Mouse (Mus musculus) kidney, embryonic 14.5 days (tissue): ENCODE results near the gene Myo1d. TPM values are rescaled to one million over a fixed set of nuclear protein-coding genes. Genes with fewer than 3 reads are reported as not detected.

Experiments
- ATAC-seq: fragments of 200-750 bp; cut with Nextera tagmentation; 2 replicates; pipeline ENCODE4 v1.8.0; 2017; ENCODE audit warnings: moderate number of reproducible peaks, mild to moderate bottlenecking, moderate TSS enrichment, moderate library complexity; ENCODE audit not compliant: low FRiP score, low TSS enrichment
- H3K27ac ChIP-seq: fragments of 300-500 bp; sonication (generic); 2 replicates; pipeline ENCODE4 v1.5.1; 2014; ENCODE audit warnings: low read depth, mild to moderate bottlenecking, low read length, moderate library complexity, mixed read lengths
- H3K27me3 ChIP-seq: fragments of 300-500 bp; sonication (generic); 2 replicates; pipeline ENCODE4 v1.6.1; 2014; ENCODE audit warnings: mild to moderate bottlenecking, low read length; ENCODE audit not compliant: control insufficient read depth, insufficient read depth
- H3K36me3 ChIP-seq: fragments of 300-500 bp; sonication (generic); 2 replicates; pipeline ENCODE4 v1.6.1; 2014; ENCODE audit warnings: low read length, mixed read lengths; ENCODE audit not compliant: control insufficient read depth, insufficient read depth
- H3K4me1 ChIP-seq: fragments of 300-500 bp; sonication (generic); 2 replicates; pipeline ENCODE4 v1.6.1; 2014; ENCODE audit warnings: low read length, mixed read lengths; ENCODE audit not compliant: control insufficient read depth, insufficient read depth
- H3K4me2 ChIP-seq: fragments of 300-500 bp; sonication (generic); replicated peaks from 2 replicates; pipeline ENCODE4 v1.6.1; 2014; ENCODE audit warnings: low read depth, mild to moderate bottlenecking, low read length
- H3K4me3 ChIP-seq: fragments of 300-500 bp; sonication (generic); 2 replicates; pipeline ENCODE4 v1.5.1; 2014; ENCODE audit warnings: mild to moderate bottlenecking, low read length
- H3K9ac ChIP-seq: fragments of 300-500 bp; sonication (generic); 2 replicates; pipeline ENCODE4 v1.6.1; 2014; ENCODE audit warnings: low read depth, mild to moderate bottlenecking, low read length, moderate library complexity
- H3K9me3 ChIP-seq: fragments of 300-500 bp; sonication (generic); 2 replicates; pipeline ENCODE4 v1.6.1; 2016; ENCODE audit warnings: low read length; ENCODE audit not compliant: control insufficient read depth
- WGBS: fragments of 180-500 bp; shearing (Covaris S2); extraction: QIAGEN DNeasy Blood & Tissue Kit; methylation state at CpG from one replicate; pipeline ENCODE4 v1.1.7; 2014; 5-methylcytosine and 5-hydroxymethylcytosine counted together
- polyA plus RNA-seq: library from polyadenylated mRNA; unstranded; fragments of >200 nt; fragmentation: Nextera tagmentation; extraction: Ambion mirVana; gene quantifications from 2 replicates; pipeline ENCODE4 v1.2.1, GENCODE M21; 2014

The Myo1d gene
- polyA plus RNA-seq, 1 experiment from 2014 or later = 16.0 TPM

GRCm38 (mm10) chr11:80539056-80539455, 240.8 kb downstream of the Myo1d start:
- WGBS = 79% methylated on average over 4 of the region's 4 CpGs
- no peak overlapping the region for H3K9ac ChIP-seq
- ATAC-seq = no peak

GRCm38 (mm10) chr11:80532966-80533365, 246.9 kb downstream of the Myo1d start:
- Histone ChIP-seq H3K27ac (no peak overlapping the region), H3K27me3 (no peaks in the 10 kb centered on the region), H3K4me3 (no peak overlapping the region), H3K4me2 (no peak overlapping the region), H3K36me3 (no peaks in the 10 kb centered on the region), H3K9me3 (no peaks in the 10 kb centered on the region), H3K4me1 (no peaks in the 10 kb centered on the region), H3K9ac (no peak overlapping the region)
- no peak for ATAC-seq
- 32% methylated on average over 1 of the region's 1 CpGs for WGBS

More at GRCm38 (mm10) chr11:80539056-80539455, 240.8 kb downstream of the Myo1d start:
- Histone ChIP-seq H3K36me3 (no peaks in the 10 kb centered on the region), H3K9me3 (no peaks in the 10 kb centered on the region), H3K4me2 (no peak overlapping the region), H3K4me3 (no peak overlapping the region), H3K4me1 (no peaks in the 10 kb centered on the region), H3K27me3 (no peaks in the 10 kb centered on the region), H3K27ac (no peak overlapping the region)

GRCm38 (mm10) chr11:80529149-80529548, 250.7 kb downstream of the Myo1d start:
- Histone ChIP-seq H3K4me3 (no peak overlapping the region), H3K4me2 (no peak overlapping the region), H3K9ac (no peak overlapping the region), H3K9me3 (no peaks in the 10 kb centered on the region), H3K27me3 (no peaks in the 10 kb centered on the region), H3K36me3 (no peaks in the 10 kb centered on the region), H3K27ac (no peak overlapping the region), H3K4me1 (no peaks in the 10 kb centered on the region)
- WGBS = 75% methylated on average over 8 of the region's 8 CpGs
- ATAC-seq = no peak

GRCm38 (mm10) chr11:80527697-80528096, 252.1 kb downstream of the Myo1d start:
- no peak overlapping the region for H3K4me2 ChIP-seq
- no peak for ATAC-seq
- H3K9me3 ChIP-seq = no peaks in the 10 kb centered on the region
- H3K27ac ChIP-seq = no peak overlapping the region
- H3K27me3 ChIP-seq = no peaks in the 10 kb centered on the region
- H3K4me3 ChIP-seq = no peak overlapping the region
- H3K9ac ChIP-seq = no peak overlapping the region
- H3K4me1 ChIP-seq = 0 out of 2 replicates have a peak, but pooled peaks cover 3% of the 10 kb centered on the region
- H3K36me3 ChIP-seq = no peaks in the 10 kb centered on the region

- Histone ChIP-seq H3K4me2 (no peak overlapping the region), H3K36me3 (no peaks in the 10 kb centered on the region), H3K4me1 (0 out of 2 replicates have a peak, but pooled peaks cover 3% of the 10 kb centered on the region), H3K9ac (no peak overlapping the region), H3K9me3 (no peaks in the 10 kb centered on the region), H3K27ac (no peak overlapping the region), H3K27me3 (no peaks in the 10 kb centered on the region), H3K4me3 (no peak overlapping the region)
- ATAC-seq = no peak
- WGBS = 90% methylated on average over 5 of the region's 5 CpGs
Observed at GRCm38 (mm10) chr11:80524213-80524612, 255.6 kb downstream of the Myo1d start.

GRCm38 (mm10) chr11:80523410-80523809, 256.4 kb downstream of the Myo1d start:
- 73% methylated on average over 4 of the region's 4 CpGs for WGBS
- Histone ChIP-seq H3K27me3 (no peaks in the 10 kb centered on the region), H3K4me3 (no peak overlapping the region), H3K4me2 (no peak overlapping the region), H3K27ac (0 out of 2 replicates have a peak overlapping the region, but pooled peaks have one; percentile 9), H3K9me3 (no peaks in the 10 kb centered on the region), H3K4me1 (0 out of 2 replicates have a peak, but pooled peaks cover 3% of the 10 kb centered on the region), H3K9ac (no peak overlapping the region), H3K36me3 (no peaks in the 10 kb centered on the region)
- ATAC-seq = no peak

GRCm38 (mm10) chr11:80522852-80523251, 257.0 kb downstream of the Myo1d start:
- H3K36me3 ChIP-seq = no peaks in the 10 kb centered on the region
- H3K27ac ChIP-seq = no peak overlapping the region
- H3K27me3 ChIP-seq = no peaks in the 10 kb centered on the region
- H3K9ac ChIP-seq = no peak overlapping the region
- WGBS = 36% methylated on average over 2 of the region's 2 CpGs
- no peaks in the 10 kb centered on the region for H3K9me3 ChIP-seq
- no peak for ATAC-seq
- no peak overlapping the region for H3K4me3 ChIP-seq
- no peak overlapping the region for H3K4me2 ChIP-seq
- 0 out of 2 replicates have a peak, but pooled peaks cover 3% of the 10 kb centered on the region for H3K4me1 ChIP-seq

GRCm38 (mm10) chr11:80521148-80521547, 258.7 kb downstream of the Myo1d start:
- no peaks in the 10 kb centered on the region for H3K36me3 ChIP-seq
- 62% methylated on average over 2 of the region's 2 CpGs for WGBS
- H3K27me3 ChIP-seq = no peaks in the 10 kb centered on the region
- H3K4me3 ChIP-seq = no peak overlapping the region
- H3K9ac ChIP-seq = no peak overlapping the region
- ATAC-seq = no peak
- no peaks in the 10 kb centered on the region for H3K9me3 ChIP-seq
- no peak overlapping the region for H3K4me2 ChIP-seq
- H3K27ac ChIP-seq = no peak overlapping the region
- H3K4me1 ChIP-seq = 0 out of 2 replicates have a peak, but pooled peaks cover 3% of the 10 kb centered on the region

GRCm38 (mm10) chr11:80518421-80519367, 261.1 kb downstream of the Myo1d start:
- no peaks in the 10 kb centered on the region for H3K36me3 ChIP-seq
- H3K4me1 ChIP-seq = 0 out of 2 replicates have a peak, but pooled peaks cover 3% of the 10 kb centered on the region
- no peaks in the 10 kb centered on the region for H3K9me3 ChIP-seq
- no peak for ATAC-seq
- H3K4me3 ChIP-seq = no peak overlapping the region
- no peak overlapping the region for H3K9ac ChIP-seq
- WGBS = 46% methylated on average over 9 of the region's 9 CpGs
- no peak overlapping the region for H3K4me2 ChIP-seq
- no peaks in the 10 kb centered on the region for H3K27me3 ChIP-seq
- H3K27ac ChIP-seq = no peak overlapping the region
